Mouse (Mus musculus) ES-E14 (cell line): ENCODE measurements at regions not wholly inside any gene's neighbourhood (a gene's known extent, or its start where the extent isn't known, plus 50 kb on each side); places are given as distances from the start of the nearest gene placed in this dataset.

Source experiments
- DNase-seq: peaks from one replicate; pipeline ENCODE4 v3.0.0-alpha.2; 2013; ENCODE audit warnings: low read depth, low spot score
- H3K27ac ChIP-seq: 2 replicates; pipeline ENCODE4 v1.5.1; 2012; ENCODE audit warnings: low read depth, mild to moderate bottlenecking, low read length, moderate library complexity, mixed read lengths; ENCODE audit not compliant: poor library complexity, insufficient read depth, severe bottlenecking
- H3K36me3 ChIP-seq: 2 replicates; pipeline ENCODE4 v1.6.1; 2012; ENCODE audit warnings: mild to moderate bottlenecking, low read length, moderate library complexity, mixed read lengths; ENCODE audit not compliant: control insufficient read depth, poor library complexity, insufficient read depth, severe bottlenecking
- H3K4me1 ChIP-seq, 2 experiments: fragments of 150-350 bp in 1 of 2; sonication (generic) in 1 of 2; 2 replicates each; pipeline ENCODE4 v1.6.1; 2012; ENCODE audit warnings: low read length in 2 of 2, mild to moderate bottlenecking in 1 of 2, mixed read lengths in 1 of 2; ENCODE audit not compliant: control insufficient read depth in 2 of 2, insufficient read depth in 2 of 2, poor library complexity in 1 of 2
- H3K4me3 ChIP-seq, 2 experiments: fragments of 150-350 bp in 1 of 2; sonication (generic) in 1 of 2; 2 replicates each; pipeline ENCODE4 v1.5.1; 2012; ENCODE audit warnings: low read length in 2 of 2, low read depth in 1 of 2, mild to moderate bottlenecking in 1 of 2, mixed read lengths in 1 of 2; ENCODE audit not compliant: insufficient read depth in 1 of 2, poor library complexity in 1 of 2, severe bottlenecking in 1 of 2
- H3K9ac ChIP-seq: 2 replicates; pipeline ENCODE4 v1.6.1; 2012; ENCODE audit warnings: low read depth, mild to moderate bottlenecking, low read length, mixed read lengths; ENCODE audit not compliant: poor library complexity, insufficient read depth, severe bottlenecking
- H3K9me3 ChIP-seq: fragments of 150-350 bp; sonication (generic); 2 replicates; pipeline ENCODE4 v1.6.1; 2012; ENCODE audit warnings: low read depth, mild to moderate bottlenecking, low read length; ENCODE audit not compliant: control insufficient read depth, insufficient read depth
- CHD2 ChIP-seq: IDR thresholded peaks from 2 replicates; pipeline ENCODE4 v1.6.1; 2014; ENCODE audit warnings: mild to moderate bottlenecking, low read depth, low read length, inconsistent platforms
- HCFC1 ChIP-seq: IDR thresholded peaks from 2 replicates; pipeline ENCODE4 v1.6.1; 2012; ENCODE audit warnings: low read length, inconsistent platforms, borderline replicate concordance; ENCODE audit not compliant: insufficient read depth
- MAFK ChIP-seq: IDR thresholded peaks from 2 replicates; pipeline ENCODE4 v1.6.1; 2014; ENCODE audit warnings: mild to moderate bottlenecking, low read depth, low read length, inconsistent platforms; ENCODE audit not compliant: insufficient read depth
- ZC3H11A ChIP-seq: IDR thresholded peaks from 2 replicates; pipeline ENCODE4 v1.6.1; 2012; ENCODE audit warnings: low read depth, mild to moderate bottlenecking, inconsistent platforms, low read length, borderline replicate concordance
- ZNF384 ChIP-seq: IDR thresholded peaks from 2 replicates; pipeline ENCODE4 v1.6.1; 2012; ENCODE audit warnings: low read depth, low read length, inconsistent platforms
- in situ Hi-C, 2 experiments: fragments of 600-800 bp; cut with MboI; formaldehyde crosslinking; loops; one replicate each; pipeline ENCODE4 v1.15.1; 2025; ENCODE audit warnings: low sequenced_read_pairs in 2 of 2, inconsistent platforms in 1 of 2; ENCODE audit not compliant: unreplicated experiment in 2 of 2

DNA sequence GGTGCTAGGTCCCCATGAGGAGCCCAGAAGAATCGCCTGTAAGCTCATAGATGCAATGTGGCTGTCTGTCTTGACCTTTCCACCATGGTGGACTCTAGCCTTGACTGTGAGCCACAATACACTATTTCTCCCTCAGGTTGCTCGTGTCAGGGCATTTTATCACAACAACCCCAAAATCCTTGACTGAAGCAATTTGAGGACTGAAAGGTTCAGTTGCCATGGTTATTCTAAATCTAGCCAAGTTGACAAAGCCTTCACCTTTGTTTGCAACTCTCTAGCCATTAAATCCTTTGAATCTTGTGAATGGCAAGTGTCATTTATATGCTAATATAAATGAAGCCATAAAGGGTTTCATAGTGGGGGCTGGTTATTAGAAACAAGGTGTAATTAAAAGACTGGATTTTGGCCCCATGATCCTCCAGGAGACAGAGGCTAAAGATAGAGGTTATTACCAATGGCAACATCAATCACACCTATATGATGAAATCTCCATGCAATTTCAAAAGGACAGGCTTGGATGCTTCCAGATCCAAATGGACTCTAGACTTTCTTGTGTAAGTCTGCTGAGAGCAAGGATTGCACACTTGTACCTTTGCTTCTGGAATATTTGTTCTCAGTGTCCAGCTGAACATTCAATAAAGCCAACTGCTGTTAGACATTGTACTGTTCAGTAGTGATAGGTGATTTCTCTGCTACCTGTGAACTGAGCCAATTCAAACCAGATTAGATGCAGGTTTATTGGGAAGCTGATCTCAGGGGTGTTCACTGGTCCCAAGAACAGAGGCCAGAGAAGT is 59.5 kb upstream of the Mocs1 start:
- Histone ChIP-seq H3K27ac (no peak overlapping the region), H3K4me1 (peaks cover 2 to 3% of the 10 kb centered on the region in 2 experiments; a peak in 2 of 4 replicates), H3K9me3 (no peaks in the 10 kb centered on the region), H3K4me3 (no peak overlapping the region), H3K9ac (no peak overlapping the region), H3K36me3 (no peaks in the 10 kb centered on the region)
- in situ Hi-C loops = no loop called here
- TF ChIP-seq ZNF384 = no peak
- no peak for TF ChIP-seq MAFK
- TF ChIP-seq ZC3H11A = no peak
- no peak for TF ChIP-seq CHD2
- TF ChIP-seq HCFC1 = no peak
- no peak for DNase-seq

DNA sequence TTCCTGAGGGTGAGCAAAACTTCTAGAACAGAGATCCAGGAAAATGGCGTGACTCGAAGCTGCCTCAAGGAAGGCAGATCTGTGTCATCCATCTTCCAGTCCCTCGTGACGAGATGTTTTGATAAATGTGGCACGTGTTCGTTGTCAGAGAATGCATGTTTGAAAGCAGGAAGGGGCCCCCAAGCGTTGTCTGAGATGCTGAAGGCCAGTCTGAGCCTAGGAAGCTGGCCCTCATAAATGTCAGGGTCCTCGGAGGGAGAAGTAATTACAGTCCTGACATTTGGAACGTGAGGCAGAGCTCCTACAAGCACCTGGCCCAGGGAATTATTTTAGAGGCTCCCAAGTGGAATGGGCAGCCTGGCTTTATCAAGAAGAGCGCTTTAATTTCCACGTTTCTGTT is 50.5 kb upstream of the Mocs1 start:
- H3K9me3 ChIP-seq = no peaks in the 10 kb centered on the region
- no peak overlapping the region for H3K9ac ChIP-seq
- no peak overlapping the region for H3K27ac ChIP-seq
- DNase-seq = no peak
- H3K36me3 ChIP-seq = no peaks in the 10 kb centered on the region
- in situ Hi-C loops = no loop called here
- no peaks in the 10 kb centered on the region; a peak in 1 of 4 replicates for H3K4me1 ChIP-seq
- H3K4me3 ChIP-seq = no peak overlapping the region
- no peak for TF ChIP-seq CHD2
- TF ChIP-seq ZNF384 = no peak
- TF ChIP-seq HCFC1 = no peak
- TF ChIP-seq ZC3H11A = no peak
- TF ChIP-seq MAFK = no peak
